In the genomic region with DNA sequence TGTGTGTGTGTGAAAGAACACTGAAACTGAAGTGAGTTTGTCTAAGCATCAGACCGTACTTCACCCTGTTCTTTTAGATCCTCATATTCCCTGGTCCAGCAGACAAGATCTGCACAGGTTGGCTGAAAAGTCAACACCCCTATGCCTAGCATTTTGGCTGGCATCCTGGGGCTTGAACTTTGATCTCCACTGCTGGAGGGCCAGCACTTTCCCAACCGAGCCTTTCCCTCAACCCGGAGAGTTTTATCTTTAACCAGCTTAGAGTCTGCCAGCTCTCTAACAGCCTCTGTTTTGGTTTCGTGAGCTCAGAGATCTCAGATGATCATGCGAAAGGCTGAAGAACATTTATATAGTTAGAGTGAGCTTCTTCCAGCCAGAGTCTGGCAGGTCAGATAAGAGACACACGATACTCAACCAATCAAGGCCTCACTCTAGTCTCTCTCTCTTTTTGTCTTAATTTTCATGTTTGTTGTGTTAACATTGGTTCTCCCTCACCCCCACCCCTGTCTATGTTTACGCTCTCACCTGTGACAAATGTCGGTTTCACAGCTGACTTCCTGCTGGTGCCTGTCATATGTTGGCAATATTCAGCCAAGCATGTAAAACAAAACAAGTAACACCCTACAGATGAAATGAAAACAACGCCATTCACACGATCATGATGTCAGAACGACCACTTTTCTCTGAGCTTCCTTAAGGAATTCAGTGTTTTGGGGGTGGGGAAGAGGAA, we compare ENCODE assay signal across 21 mouse cellular contexts.
DNase-seq lines count a peak whose midpoint lies in the region; ATAC-seq and TF ChIP-seq lines count a peak whose summit lies in the region.
"Had no signal": no experiment of that assay in that cellular context is flagged by ENCODE, and none has a peak within 500 bp of the region (broad histone marks: within the 10 kb centered on the region; RNA-seq: fewer than 3 reads in every experiment).

No protein-coding gene starts in this region.

- H3K27ac ChIP-seq in kidney, postnatal 0 days: no peak overlapping the region
- H3K27ac ChIP-seq in liver, embryonic 16.5 days (ENCODE audit: low read length): peak overlapping the region; percentile 7; the same call in 1 of the 2 replicates
- H3K27ac ChIP-seq: embryonic facial prominence, embryonic 10.5 days; hindbrain, embryonic 10.5 days; hindbrain, postnatal 0 days; limb, embryonic 13.5 days; midbrain, embryonic 15.5 days had no signal

- H3K27me3 ChIP-seq in kidney, postnatal 0 days (ENCODE audit: insufficient read depth, low read length): no peaks in the 10 kb centered on the region
- no peaks in the 10 kb centered on the region for H3K27me3 ChIP-seq in liver, embryonic 16.5 days (ENCODE audit: control insufficient read depth, insufficient read depth, low read depth, low read length)
- H3K27me3 ChIP-seq: CH12.LX; limb, embryonic 13.5 days; midbrain, embryonic 15.5 days had no signal

- intact Hi-C loops in gastrocnemius, postnatal 14 days (cut with DNase I; ENCODE audit: low total_unique reads): no loop called here

- H3K4me3 ChIP-seq in kidney, postnatal 0 days (replicated peaks; ENCODE audit: low read depth, low read length): no peak overlapping the region
- no peak overlapping the region for H3K4me3 ChIP-seq in liver, embryonic 16.5 days (ENCODE audit: low read depth, low read length)
- H3K4me3 ChIP-seq: embryonic facial prominence, embryonic 10.5 days; hindbrain, embryonic 10.5 days; limb, embryonic 13.5 days; midbrain, embryonic 15.5 days; myocyte had no signal

- 44% methylated on average over 11 of the region's 11 CpGs for WGBS in kidney, postnatal 0 days
- WGBS in liver, embryonic 16.5 days (ENCODE audit: insufficient replicate concordance): 51% methylated on average over 11 of the region's 11 CpGs

- no peak for TF ChIP-seq CTCF in kidney, postnatal 0 days (IDR thresholded peaks at IDR 0.05; ENCODE audit: low read depth)

- 0 out of 2 replicates have a peak, but pooled peaks have one; percentile 33 for ATAC-seq in kidney, postnatal 0 days (replicated peaks; ENCODE audit: low FRiP score, low read depth)
- ATAC-seq in liver, embryonic 16.5 days (ENCODE audit: low read depth): peak; percentile 73
- ATAC-seq: forebrain, postnatal 0 days; hindbrain, postnatal 0 days; midbrain, embryonic 15.5 days had no signal

- peak; percentile 4 for DNase-seq in adrenal gland, postnatal 14 days
- no peak for DNase-seq in adrenal gland, adult 8-10 months
- peak; percentile 7 for DNase-seq in retina, postnatal 1 day
- no peak for DNase-seq in retina, embryonic 14.5 days (ENCODE audit: low spot score)
- DNase-seq in kidney, postnatal 0 days (ENCODE audit: low spot score): no peak
- DNase-seq in MN1 (ENCODE audit: low spot score): no peak
- no peak for DNase-seq in gastrocnemius, postnatal 14 days
- DNase-seq: adrenal gland, postnatal 25 days; cerebellum, adult 18-20 months; forebrain, postnatal 0 days; lung, embryonic 14.5 days; lung, postnatal 36 days; right cerebral cortex, postnatal 4 days had no signal

- no peak overlapping the region for H3K4me2 ChIP-seq in kidney, postnatal 0 days (ENCODE audit: low read length)
- H3K4me2 ChIP-seq in liver, embryonic 16.5 days (ENCODE audit: low read depth, low read length): no peak overlapping the region
- H3K4me2 ChIP-seq: limb, embryonic 13.5 days; lung, embryonic 14.5 days; midbrain, embryonic 15.5 days had no signal

- no peaks in the 10 kb centered on the region for H3K9me3 ChIP-seq in kidney, postnatal 0 days (replicated peaks; ENCODE audit: low read length)
- no peaks in the 10 kb centered on the region for H3K9me3 ChIP-seq in liver, embryonic 16.5 days (replicated peaks; ENCODE audit: control insufficient read depth, low read length)
- H3K9me3 ChIP-seq: embryonic facial prominence, embryonic 10.5 days; hindbrain, embryonic 10.5 days; limb, embryonic 13.5 days; midbrain, embryonic 15.5 days had no signal

- H3K4me1 ChIP-seq in kidney, postnatal 0 days (replicated peaks; ENCODE audit: insufficient read depth, low read length): no peaks in the 10 kb centered on the region
- no peaks in the 10 kb centered on the region for H3K4me1 ChIP-seq in liver, embryonic 16.5 days (ENCODE audit: control insufficient read depth, low read depth, low read length)
- H3K4me1 ChIP-seq: hindbrain, embryonic 10.5 days; limb, embryonic 13.5 days; midbrain, embryonic 15.5 days had no signal

- H3K36me3 ChIP-seq in kidney, postnatal 0 days (ENCODE audit: insufficient read depth, low read length): no peaks in the 10 kb centered on the region
- H3K36me3 ChIP-seq in liver, embryonic 16.5 days (ENCODE audit: control insufficient read depth, insufficient read depth): no peaks in the 10 kb centered on the region
- H3K36me3 ChIP-seq: embryonic facial prominence, embryonic 10.5 days; hindbrain, embryonic 10.5 days; limb, embryonic 13.5 days; midbrain, embryonic 15.5 days had no signal

- H3K9ac ChIP-seq in kidney, postnatal 0 days (ENCODE audit: low read depth, low read length): no peak overlapping the region
- H3K9ac ChIP-seq in liver, embryonic 16.5 days (ENCODE audit: low read depth, low read length): no peak overlapping the region
- H3K9ac ChIP-seq: forebrain, postnatal 0 days; limb, embryonic 13.5 days; lung, embryonic 14.5 days; midbrain, embryonic 15.5 days had no signal

Comparison
In these comparisons a context has a peak if more than half of its experiments do, and no peak if none do; other contexts are left out.
1. DNase-seq: peak in adrenal gland, postnatal 14 days (single experiment) and retina, postnatal 1 day (single experiment); none in adrenal gland, adult 8-10 months (single experiment), retina, embryonic 14.5 days (single experiment), kidney, postnatal 0 days (single experiment), MN1 (single experiment) and gastrocnemius, postnatal 14 days (single experiment).